Mouse (Mus musculus): ENCODE results near the gene Pou3f1. TPM values are rescaled to one million over a fixed set of nuclear protein-coding genes. Genes with fewer than 3 reads are reported as not detected.

Pou3f1 gene
- total and polyA plus RNA-seq, 2 experiments from 2014 or later, result 19.7 to 20.2 TPM

DNA sequence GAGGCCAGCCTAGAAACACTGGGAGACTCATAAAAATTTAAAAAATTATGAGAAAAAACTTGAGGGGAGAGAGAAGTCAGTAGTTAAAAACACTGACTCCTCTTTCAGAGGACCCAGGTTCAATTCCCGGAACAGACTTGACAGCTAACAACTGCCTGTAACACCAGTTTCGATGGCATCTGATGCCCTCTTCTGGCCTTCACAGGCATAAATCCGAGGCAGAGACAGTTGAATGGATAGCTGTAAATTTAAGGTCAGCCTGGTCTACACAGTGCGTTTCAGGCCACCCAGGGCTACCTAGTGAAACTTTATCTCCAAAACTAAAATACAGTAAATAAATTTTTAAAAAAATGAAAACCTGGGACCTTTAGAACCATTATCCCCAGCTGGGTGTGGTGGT is 28.4 kb downstream of the Pou3f1 start:
- Histone ChIP-seq H3K4me1 (ENCODE audit: insufficient read depth) (no peaks in the 10 kb centered on the region), H3K27ac (ENCODE audit: low read depth, low read length) (no peak overlapping the region), H3K36me3 (ENCODE audit: insufficient read depth) (peaks cover 32% of the 10 kb centered on the region), H3K9ac (no peak overlapping the region), H3K27me3 (ENCODE audit: insufficient read depth, low read length) (no peaks in the 10 kb centered on the region), H3K4me3 (ENCODE audit: low read depth, low read length) (no peak overlapping the region), H3K9me3 (ENCODE audit: low read length) (no peaks in the 10 kb centered on the region), H3K4me2 (ENCODE audit: low read depth) (no peak overlapping the region)
- DNase-seq (no peak), ATAC-seq (no peak)
- peak; percentile 38 for TF ChIP-seq CTCF (IDR thresholded peaks at IDR 0.05; ENCODE audit: low read depth)
- WGBS, result 87% methylated on average over 4 of the region's 4 CpGs

DNA sequence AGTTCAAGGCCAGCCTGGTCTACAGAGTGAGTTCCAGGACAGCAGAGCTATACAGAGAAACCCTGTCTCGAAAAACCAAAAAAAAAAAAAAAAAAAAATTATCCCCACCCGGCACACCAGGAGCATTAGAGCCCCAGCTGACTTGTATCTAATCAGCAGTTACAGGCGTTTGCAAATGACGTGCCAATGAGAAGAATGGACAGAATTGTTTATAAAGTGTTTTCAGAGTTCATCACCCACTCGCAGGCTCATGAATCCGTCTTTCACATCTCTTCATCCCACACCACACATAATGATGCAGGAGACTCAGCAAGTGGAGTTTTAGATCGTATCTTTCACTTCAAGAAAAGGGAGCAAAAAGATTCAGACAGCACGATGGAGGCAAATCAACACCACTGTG is 28.8 kb downstream of the Pou3f1 start:
- H3K4me2 ChIP-seq (ENCODE audit: low read depth), result no peak overlapping the region
- H3K27ac ChIP-seq (ENCODE audit: low read depth, low read length), result no peak overlapping the region
- H3K36me3 ChIP-seq (ENCODE audit: insufficient read depth), result peaks cover 29% of the 10 kb centered on the region
- H3K27me3 ChIP-seq (ENCODE audit: insufficient read depth, low read length), result no peaks in the 10 kb centered on the region
- TF ChIP-seq CTCF (IDR thresholded peaks at IDR 0.05; ENCODE audit: low read depth), result no peak
- no peaks in the 10 kb centered on the region for H3K9me3 ChIP-seq (ENCODE audit: low read length)
- DNase-seq (no peak), ATAC-seq (no peak)
- no peaks in the 10 kb centered on the region for H3K4me1 ChIP-seq (ENCODE audit: insufficient read depth)
- H3K9ac ChIP-seq, result no peak overlapping the region
- 84% methylated on average over 8 of the region's 8 CpGs for WGBS
- no peak overlapping the region for H3K4me3 ChIP-seq (ENCODE audit: low read depth, low read length)

DNA sequence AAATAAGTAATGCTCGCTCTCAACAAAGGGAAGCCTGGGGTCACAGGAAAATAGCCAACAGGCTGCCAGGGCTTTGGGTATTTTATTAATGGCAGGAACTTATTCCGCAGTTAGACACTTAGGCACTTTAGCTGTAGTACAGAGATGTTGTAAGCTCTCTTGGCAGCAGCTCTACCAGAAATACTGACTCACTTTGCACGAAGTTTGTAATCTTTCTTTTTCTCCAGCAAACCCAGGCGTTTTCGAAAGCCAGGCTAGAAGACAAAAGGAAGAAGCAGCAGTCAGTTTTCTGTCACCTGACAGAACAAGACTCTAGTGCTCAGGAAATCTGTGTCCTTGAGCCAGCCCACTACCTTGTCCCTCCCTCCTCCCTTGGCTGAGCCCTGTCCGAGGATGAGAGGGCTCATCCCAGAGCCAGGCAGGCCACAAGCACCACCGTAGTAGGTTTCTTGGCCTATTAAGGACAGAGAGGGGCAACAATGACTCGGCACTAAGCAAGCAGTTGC is 29.3 kb downstream of the Pou3f1 start:
- DNase-seq (no peak), ATAC-seq (no peak)
- no peak for TF ChIP-seq CTCF (IDR thresholded peaks at IDR 0.05; ENCODE audit: low read depth)
- Histone ChIP-seq H3K36me3 (ENCODE audit: insufficient read depth) (peaks cover 29% of the 10 kb centered on the region), H3K4me1 (ENCODE audit: insufficient read depth) (no peaks in the 10 kb centered on the region), H3K9ac (no peak overlapping the region), H3K9me3 (ENCODE audit: low read length) (no peaks in the 10 kb centered on the region), H3K4me3 (ENCODE audit: low read depth, low read length) (no peak overlapping the region), H3K27ac (ENCODE audit: low read depth, low read length) (no peak overlapping the region), H3K4me2 (ENCODE audit: low read depth) (no peak overlapping the region), H3K27me3 (ENCODE audit: insufficient read depth, low read length) (no peaks in the 10 kb centered on the region)
- WGBS, result 93% methylated on average over 8 of the region's 8 CpGs

DNA sequence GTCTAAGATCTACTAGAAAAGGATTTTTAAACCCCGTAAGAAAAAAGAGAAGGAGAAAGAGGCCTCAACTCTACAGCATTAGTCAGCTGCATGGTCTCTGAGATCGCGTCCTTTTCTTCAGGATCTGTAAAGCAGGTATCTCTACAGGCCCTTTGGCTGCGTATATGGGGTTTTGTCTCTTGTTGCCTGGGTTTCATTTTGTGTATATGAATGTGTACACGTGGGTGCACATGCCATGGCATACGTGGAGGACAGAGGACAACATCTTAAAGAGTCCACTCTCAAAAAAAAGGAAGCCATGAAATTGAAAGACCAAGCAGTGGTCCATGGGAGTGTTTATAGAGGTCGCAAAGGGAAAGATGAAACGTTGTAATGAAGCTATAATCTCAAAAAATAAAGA is 34.8 kb downstream of the Pou3f1 start:
- no peak overlapping the region for H3K4me2 ChIP-seq (ENCODE audit: low read depth)
- peak overlapping the region; percentile 22; the same call in 1 of the 2 replicates for H3K9ac ChIP-seq
- 85% methylated on average over 8 of the region's 8 CpGs for WGBS
- ATAC-seq, result no peak
- no peaks in the 10 kb centered on the region; the same call in 1 of the 2 replicates for H3K27me3 ChIP-seq (ENCODE audit: insufficient read depth, low read length)
- no peak overlapping the region for H3K27ac ChIP-seq (ENCODE audit: low read depth, low read length)
- no peaks in the 10 kb centered on the region for H3K9me3 ChIP-seq (ENCODE audit: low read length)
- TF ChIP-seq CTCF (IDR thresholded peaks at IDR 0.05; ENCODE audit: low read depth), result no peak
- 0 out of 2 replicates have a peak, but pooled peaks cover 13% of the 10 kb centered on the region for H3K36me3 ChIP-seq (ENCODE audit: insufficient read depth)
- no peak overlapping the region for H3K4me3 ChIP-seq (ENCODE audit: low read depth, low read length)
- H3K4me1 ChIP-seq (ENCODE audit: insufficient read depth), result 0 out of 2 replicates have a peak, but pooled peaks cover 7% of the 10 kb centered on the region
- no peak for DNase-seq

DNA sequence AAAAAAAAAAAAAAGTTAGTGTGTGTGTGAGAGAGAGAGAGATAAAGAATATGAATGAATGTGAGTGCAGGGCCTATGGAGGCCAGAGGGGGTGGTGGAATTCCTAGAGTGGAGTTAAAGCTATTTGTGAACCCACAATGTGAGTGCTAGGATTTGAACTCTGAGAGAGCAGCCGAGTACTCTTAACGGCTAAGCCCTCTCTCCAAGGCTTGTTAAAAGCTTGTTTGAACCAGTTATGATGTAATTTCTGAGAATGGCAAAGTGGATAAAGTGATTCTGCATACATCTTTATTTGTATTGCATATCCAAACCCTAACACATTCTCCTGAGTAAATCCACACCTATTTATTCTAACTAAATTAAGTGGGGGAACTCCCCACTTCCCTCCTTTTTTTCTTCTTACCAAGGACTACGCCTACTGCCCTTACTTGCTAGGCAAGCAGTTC is 35.8 kb downstream of the Pou3f1 start:
- no peak overlapping the region for H3K27ac ChIP-seq (ENCODE audit: low read depth, low read length)
- ATAC-seq (no peak), DNase-seq (no peak)
- H3K27me3 ChIP-seq (ENCODE audit: insufficient read depth, low read length), result no peaks in the 10 kb centered on the region; the same call in 1 of the 2 replicates
- 0 out of 2 replicates have a peak, but pooled peaks cover 7% of the 10 kb centered on the region for H3K36me3 ChIP-seq (ENCODE audit: insufficient read depth)
- no peaks in the 10 kb centered on the region for H3K9me3 ChIP-seq (ENCODE audit: low read length)
- no peak for TF ChIP-seq CTCF (IDR thresholded peaks at IDR 0.05; ENCODE audit: low read depth)
- 67% methylated on average over 3 of the region's 3 CpGs for WGBS
- peak overlapping the region; percentile 74 for H3K4me2 ChIP-seq (ENCODE audit: low read depth)
- peak overlapping the region; percentile 85 for H3K9ac ChIP-seq
- peak overlapping the region; percentile 77 for H3K4me3 ChIP-seq (ENCODE audit: low read depth, low read length)
- 0 out of 2 replicates have a peak, but pooled peaks cover 7% of the 10 kb centered on the region for H3K4me1 ChIP-seq (ENCODE audit: insufficient read depth)

DNA sequence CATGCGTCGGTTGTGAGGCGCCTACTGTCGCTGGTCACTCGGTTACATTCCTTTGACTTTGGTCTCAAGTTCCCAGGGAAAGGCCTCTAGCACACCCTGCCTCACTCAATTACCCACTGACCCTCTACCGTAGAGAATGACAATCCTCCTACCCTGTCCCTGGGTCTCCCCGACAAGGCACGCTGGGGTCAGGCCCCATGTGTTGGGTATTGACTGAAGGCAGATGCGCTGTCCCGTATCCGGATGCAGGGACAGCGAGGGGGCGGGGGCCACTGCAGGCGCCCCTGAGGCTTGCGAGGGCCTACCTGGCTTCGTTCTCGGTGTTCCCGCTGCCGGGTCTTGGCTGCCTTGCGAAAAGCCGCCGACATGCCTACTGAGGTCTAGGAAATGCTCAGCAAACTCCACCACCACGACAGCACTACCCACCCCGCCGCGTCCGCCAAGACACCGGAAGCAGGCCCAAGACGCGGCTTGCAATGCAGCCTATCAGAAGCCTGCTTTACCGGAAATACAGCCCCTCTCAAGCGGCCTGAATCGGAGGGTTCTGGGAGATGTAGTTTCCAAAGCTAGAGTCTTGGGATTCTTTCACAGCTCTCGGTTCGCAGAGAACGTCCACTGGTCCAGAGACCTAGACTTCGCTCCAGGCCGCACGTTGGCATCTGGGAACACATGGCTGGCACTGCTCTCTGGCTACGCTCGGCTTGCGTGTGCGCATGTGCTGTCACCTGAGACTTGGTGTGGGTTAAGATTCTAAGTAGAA is 36.7 kb downstream of the Pou3f1 start, which contains the start of gene Utp11:
Gene Utp11 (minus strand): TSS at position 466 of the 760 bp plus-strand sequence.
- Histone ChIP-seq H3K9ac (peak within 1 kb of the TSS; percentile 85), H3K27me3 (ENCODE audit: insufficient read depth, low read length) (no peaks in the 10 kb centered on the region; the same call in 1 of the 2 replicates), H3K27ac (ENCODE audit: low read depth, low read length) (peak within 1 kb of the TSS; percentile 74), H3K9me3 (ENCODE audit: low read length) (no peaks in the 10 kb centered on the region), H3K4me1 (ENCODE audit: insufficient read depth) (0 out of 2 replicates have a peak, but pooled peaks cover 7% of the 10 kb centered on the region), H3K4me2 (ENCODE audit: low read depth) (peak within 1 kb of the TSS; percentile 74), H3K4me3 (ENCODE audit: low read depth, low read length) (peak within 1 kb of the TSS; percentile 77), H3K36me3 (ENCODE audit: insufficient read depth) (0 out of 2 replicates have a peak, but pooled peaks cover 5% of the 10 kb centered on the region)
- WGBS, result 1% methylated on average over 43 of the region's 43 CpGs
- peak; percentile 100 for ATAC-seq
- no peak for TF ChIP-seq CTCF (IDR thresholded peaks at IDR 0.05; ENCODE audit: low read depth)
- peak; percentile 91 for DNase-seq

DNA sequence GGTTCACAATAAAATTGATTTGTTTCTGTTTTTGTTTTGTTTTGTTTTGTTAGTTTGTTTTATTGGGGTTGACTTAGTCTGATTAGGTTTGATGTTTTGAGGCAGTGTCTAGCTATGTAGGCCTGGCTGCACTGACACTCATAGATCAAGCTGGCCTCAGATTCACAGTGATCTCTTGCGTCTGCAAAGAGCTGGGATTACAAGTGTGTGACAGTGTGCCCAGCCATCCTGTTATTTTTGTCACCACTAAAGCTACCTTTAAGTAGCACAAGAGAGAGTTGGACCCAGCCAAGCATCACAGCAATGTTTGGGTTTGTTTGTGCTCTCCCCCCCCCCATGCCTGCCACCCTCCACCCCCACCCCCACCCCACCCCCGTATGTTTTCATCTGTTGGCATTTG is 38.0 kb downstream of the Pou3f1 start:
- ATAC-seq (no peak), DNase-seq (no peak)
- no peak overlapping the region for H3K27ac ChIP-seq (ENCODE audit: low read depth, low read length)
- H3K9me3 ChIP-seq (ENCODE audit: low read length), result no peaks in the 10 kb centered on the region
- 0 out of 2 replicates have a peak, but pooled peaks cover 7% of the 10 kb centered on the region for H3K4me1 ChIP-seq (ENCODE audit: insufficient read depth)
- H3K9ac ChIP-seq, result no peak overlapping the region
- 0 out of 2 replicates have a peak, but pooled peaks cover 5% of the 10 kb centered on the region for H3K36me3 ChIP-seq (ENCODE audit: insufficient read depth)
- 92% methylated on average over 2 of the region's 2 CpGs for WGBS
- H3K27me3 ChIP-seq (ENCODE audit: insufficient read depth, low read length), result no peaks in the 10 kb centered on the region; the same call in 1 of the 2 replicates
- H3K4me3 ChIP-seq (ENCODE audit: low read depth, low read length), result no peak overlapping the region
- TF ChIP-seq CTCF (IDR thresholded peaks at IDR 0.05; ENCODE audit: low read depth), result no peak
- no peak overlapping the region for H3K4me2 ChIP-seq (ENCODE audit: low read depth)
